Mouse (Mus musculus): ENCODE data around the gene Fbxo17.

The Fbxo17 gene

DNA sequence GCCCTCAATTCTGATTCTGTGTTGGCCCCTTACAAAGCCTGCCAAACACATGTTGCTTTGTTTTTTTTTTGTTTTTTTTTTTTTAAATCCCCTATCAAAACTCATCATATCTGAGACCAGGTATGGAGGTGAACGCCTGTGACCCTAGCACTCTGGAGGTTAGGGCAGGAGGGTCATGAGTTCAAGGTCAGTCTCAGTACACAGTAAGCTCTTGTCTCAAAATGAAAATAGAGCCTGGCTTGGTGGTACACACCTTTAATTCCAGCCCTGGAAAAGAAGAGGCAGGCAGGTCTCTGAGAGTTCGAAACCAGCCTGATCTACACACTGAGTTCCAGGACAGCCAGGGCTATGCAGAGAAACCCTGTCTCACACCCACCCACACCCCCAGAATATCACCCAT lies 3.0 kb downstream of the Fbxo17 start:
- no peak for DNase-seq

GRCm38 (mm10) chr7:28720753-28721537 lies 4.3 kb downstream of the Fbxo17 start:
- no peak for DNase-seq

GRCm38 (mm10) chr7:28722079-28722478 lies 5.5 kb downstream of the Fbxo17 start:
- DNase-seq, result no peak

DNA sequence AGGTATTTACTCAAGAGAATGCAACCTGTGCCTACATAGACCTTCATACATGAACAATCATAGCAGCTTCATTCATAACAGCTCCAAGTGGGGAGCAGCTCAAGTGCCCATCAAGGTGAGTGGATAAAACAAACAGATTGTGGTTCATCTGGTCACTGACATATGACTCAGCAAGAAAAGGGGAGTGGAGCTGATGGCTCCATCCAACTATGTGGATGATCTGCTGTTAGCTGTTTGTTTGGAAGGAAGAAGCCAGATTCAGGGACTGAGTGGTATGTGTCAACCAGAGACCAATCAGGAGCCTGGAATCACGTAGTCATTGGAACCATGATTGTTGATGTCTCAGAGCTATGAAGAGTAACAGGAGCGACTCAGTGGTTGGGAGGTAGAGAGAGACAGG lies 8.0 kb downstream of the Fbxo17 start:
- DNase-seq, result no peak

DNA sequence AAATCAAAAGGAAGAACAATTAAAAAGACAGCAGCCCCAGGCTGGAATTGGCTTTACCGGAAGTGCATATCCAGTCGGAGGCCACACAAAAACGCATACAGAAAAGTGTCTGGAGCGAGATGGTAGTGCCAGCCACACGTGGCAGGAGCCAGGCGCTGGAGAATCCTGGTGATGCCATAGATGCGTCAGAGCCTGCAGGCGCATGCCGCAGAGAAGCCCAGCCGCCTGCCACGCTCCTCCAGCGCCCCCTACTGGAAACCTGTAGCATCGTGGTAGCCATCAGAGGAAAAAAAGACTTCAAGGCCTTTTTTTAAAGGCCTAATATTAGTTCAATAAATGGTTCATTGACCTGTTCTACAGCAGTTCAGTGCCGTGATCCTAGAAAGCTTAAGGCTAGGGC lies 10.0 kb downstream of the Fbxo17 start:
- DNase-seq, result peak; percentile 83 to 91

DNA sequence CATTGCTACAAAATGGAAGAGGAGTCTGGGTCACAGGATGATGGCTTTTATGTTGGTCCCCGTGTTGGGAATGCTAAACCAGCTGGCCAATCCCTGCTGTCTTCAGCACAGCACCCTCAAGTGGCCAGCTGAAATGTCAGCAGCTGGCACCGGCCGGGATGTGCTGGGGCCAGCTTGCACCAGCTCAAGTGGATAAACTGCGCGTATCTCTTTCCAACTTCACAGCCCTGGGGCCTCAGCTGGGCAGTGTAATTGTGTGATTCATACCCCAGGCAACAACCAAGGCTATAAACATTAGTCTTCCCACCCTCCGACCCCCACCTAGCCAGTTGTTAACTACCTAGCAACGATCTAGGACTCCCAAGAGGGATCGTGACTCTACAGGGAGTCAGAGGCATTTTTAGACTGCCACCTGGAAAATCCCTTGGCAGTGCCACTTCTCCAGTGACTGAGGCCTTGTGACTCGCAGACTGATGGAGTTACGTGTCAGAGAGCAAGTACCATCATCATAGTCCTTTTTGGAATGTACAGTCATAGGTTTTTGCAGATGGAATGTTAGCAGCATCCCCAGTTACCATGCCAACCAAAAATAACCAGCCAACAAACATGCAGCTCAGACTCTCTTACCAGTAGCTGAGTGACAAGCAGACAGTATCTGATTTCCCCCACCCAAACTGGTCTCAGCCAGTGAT lies 11.2 kb downstream of the Fbxo17 start:
- DNase-seq, result peak in 1 of 2 experiments; percentile 46

DNA sequence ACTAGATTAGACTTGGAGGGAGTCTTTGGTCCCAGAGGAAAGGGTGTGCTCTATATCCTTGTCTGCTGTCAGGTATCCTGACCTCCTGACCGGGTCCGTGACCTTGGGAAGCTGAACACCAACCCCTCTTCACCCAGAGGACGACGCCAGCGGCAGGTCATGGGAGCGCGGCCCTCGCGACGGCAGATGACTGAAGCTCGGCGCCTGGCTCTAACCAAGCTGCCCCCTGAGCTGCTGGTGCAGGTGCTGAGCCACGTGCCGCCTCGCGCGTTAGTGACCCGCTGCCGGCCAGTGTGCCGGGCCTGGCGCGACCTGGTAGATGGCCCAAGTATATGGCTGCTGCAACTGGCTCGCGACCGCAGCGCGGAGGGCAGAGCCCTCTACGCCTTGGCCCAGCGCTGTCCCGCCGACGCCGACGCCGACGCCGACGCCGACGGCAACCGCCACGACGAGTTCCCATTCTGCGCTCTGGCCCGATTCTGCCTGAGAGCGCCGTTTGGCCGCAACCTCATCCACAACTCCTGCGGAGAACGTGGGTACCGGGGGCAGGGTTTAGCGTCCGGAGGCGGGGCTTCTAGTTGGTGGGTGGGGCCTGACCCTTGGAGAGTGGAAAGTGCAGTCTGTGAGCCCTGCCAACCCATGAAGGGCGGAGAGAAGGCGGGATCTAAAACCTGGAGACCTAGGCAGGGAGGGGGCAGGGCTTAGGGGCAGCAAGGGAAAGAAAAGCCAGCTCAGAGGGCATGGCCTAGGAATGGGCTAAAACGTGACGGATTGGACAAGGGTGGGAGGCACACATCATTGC lies 15.9 kb downstream of the Fbxo17 start:
- peak; percentile 50 to 66 for DNase-seq

GRCm38 (mm10) chr7:28733211-28733610 lies 16.6 kb downstream of the Fbxo17 start:
- no peak for DNase-seq

GRCm38 (mm10) chr7:28735701-28736100 lies 19.1 kb downstream of the Fbxo17 start:
- DNase-seq, result no peak

DNA sequence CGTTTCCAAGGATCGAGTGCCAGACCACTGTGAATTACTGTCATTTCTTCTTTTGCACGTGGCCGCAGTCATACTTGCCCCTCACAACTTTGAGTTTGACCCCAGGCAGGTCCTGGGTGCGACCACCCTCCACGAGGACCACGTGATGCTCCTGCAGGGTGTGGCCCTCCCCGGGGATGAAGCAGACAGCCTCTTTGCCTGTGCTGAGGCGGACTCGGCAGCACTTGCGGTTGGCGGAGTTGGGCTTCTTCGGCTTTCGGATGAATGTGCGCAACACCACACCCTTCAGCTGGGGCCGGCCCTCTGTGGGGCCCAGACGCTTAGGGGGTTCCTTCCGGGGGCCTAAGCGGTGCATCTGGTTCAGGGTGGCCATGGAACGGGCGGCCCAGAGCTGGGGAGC lies 23.2 kb downstream of the Fbxo17 start:
- no peak for DNase-seq

DNA sequence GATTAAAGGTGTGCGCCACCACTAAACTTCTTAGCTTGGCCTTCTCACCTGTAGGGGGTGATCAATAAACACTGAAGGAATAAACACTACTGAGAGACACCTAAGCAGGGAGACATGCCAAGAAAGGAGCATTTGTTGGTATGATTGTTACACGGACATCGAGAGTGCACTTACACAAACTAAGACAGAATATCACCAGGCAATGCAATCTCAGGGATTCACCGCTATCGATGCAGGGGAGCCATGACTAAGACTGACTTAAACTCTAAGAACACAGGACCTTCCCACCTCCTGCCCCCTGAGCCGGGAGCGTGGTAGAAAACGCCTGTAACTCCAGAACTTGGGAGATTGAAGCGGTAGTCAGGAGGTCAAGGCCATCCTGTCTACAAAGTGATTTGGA lies 24.3 kb downstream of the Fbxo17 start:
- no peak for DNase-seq

DNA sequence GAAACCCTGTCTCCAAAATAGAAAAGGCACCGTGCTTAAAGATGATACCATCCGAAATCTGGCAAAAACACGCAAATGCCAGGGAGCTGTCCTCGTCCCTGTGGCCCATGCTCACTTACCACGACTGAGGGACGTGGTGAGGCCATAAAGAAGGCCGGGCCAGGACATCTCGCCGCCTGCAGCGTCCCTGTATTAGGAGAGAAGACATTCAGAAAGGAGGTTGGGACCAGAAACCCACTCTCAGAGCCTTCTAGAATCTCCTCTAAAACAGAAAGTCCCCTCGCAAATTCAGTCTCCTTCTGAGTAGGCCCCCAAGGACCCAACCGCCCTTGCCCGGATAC lies 24.7 kb downstream of the Fbxo17 start:
- no peak for DNase-seq

- peak; percentile 95 to 98 for DNase-seq
These were observed 25.3 kb downstream of the Fbxo17 start, which contains the start of the genes Mrps12 and Sars2 for GRCm38 (mm10) chr7:28741709-28742438. Gene Mrps12, minus strand, starts transcription at chr7:28741820. Gene Sars2, plus strand, starts transcription at chr7:28741992.

DNA sequence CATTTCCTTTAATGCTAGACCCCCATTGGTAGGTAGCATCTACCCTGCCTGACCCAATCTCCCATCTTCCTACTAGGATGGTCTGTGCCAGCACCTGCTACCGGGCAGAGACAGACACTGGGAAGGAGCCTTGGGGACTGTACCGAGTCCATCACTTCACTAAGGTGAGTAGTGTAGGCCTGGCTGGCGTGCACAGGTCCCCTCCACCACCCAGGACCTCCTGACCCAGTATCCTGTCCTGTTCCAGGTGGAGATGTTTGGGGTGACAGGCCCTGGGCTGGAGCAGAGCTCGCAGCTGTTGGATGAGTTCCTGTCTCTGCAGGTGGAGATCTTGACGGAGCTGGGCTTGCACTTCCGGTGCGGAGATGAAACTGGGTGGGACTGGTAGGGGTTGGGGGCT lies 33.3 kb downstream of the Fbxo17 start:
- no peak for DNase-seq

- DNase-seq, result no peak
These were observed 39.5 kb downstream of the Fbxo17 start, which contains the start of gene Ccer2 for GRCm38 (mm10) chr7:28756079-28756478. Gene Ccer2, plus strand, starts transcription at chr7:28756174.

DNA sequence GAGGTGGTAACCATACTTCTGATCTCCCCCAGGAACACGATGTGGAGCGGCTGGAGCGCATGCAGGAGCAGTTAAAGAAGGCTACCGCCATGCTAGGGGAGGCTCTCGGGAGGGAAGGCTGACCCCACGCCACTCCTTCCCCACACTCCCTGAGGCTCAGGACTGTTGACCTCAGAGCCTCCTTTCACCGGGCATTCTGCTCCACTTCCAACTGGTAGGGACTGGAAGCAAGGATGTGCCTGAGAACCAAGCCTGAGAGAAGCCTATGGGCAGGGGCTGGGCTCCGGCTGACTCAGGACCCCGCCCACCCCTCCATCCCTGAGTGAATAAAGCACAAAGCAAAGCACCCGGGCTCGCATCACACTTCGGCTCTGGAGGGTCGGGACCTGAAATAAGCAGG lies 42.0 kb downstream of the Fbxo17 start:
- DNase-seq, result no peak

DNA sequence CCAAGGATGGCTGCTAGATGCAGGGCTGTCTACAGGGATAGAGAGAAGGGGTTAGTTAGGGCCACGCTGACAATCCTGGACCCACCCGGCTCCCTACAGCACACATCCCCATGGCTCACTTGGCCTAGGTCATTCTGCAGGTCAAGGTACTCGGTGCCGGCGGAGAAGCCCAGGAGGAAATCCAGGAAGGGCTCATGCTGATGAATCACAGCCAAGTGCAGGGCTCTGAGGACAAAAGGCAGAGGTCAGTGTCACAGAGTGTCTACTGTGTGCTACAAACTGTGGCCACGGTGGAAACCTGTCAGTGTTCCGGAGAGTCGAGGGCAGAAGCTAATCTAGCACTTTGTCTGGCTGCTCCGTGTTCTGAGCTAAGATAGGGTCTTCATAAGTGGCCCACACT lies 45.3 kb downstream of the Fbxo17 start:
- DNase-seq, result no peak

DNA sequence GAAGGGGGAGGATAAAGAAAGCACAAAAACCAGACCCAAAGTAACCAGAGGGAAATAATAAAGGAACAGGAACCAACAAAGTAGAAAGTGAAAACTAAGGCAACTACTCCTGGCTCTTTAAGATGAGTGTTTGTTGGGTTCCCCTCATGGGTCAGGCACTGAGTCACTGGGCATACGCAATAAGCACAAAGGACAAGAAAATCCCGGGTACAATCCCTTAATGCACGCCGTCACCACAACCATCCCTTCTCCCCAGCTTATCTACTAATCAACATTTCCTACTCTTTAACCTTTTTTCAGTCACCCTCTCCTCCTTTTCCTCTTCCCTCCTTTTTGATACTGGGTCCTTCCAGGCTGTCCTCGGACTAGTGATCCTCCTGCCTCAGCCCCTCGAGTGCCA lies 48.6 kb downstream of the Fbxo17 start:
- DNase-seq, result no peak

DNA sequence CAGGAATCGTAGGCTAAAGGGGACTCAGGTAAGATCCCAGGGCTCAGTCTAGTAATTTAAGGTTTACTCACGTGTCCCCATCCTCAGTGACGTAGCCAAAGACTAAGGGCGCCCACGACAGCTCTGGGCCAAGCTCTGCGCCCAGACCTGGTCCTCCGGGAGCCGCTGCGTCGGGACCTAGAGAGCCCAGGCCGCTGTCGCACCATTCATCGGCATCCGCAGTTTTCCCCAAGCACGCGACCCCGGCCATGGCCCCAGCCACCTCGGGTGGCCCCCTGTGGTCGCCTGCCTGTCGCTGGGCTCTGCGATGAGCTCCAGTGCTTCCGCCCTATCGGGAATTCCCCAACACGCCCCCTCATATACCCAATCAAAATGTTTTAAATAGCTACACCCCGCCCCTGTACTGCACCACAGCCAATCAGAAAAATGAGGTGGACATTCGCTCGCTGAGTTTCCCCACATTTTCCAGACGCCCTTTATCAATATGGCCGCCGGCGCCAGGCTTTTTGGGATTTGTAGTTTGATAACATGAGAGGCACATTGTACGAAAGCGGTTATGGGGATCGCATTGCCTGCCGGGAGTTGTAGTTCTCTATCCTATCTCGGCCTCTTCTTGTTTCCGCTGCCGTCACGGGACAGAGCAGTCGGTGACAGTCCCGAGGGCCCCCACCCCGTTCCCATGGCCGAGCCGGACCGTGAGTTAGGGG lies 49.7 kb downstream of the Fbxo17 start, which contains the start of gene Sirt2:
Sirt2 (plus strand) TSS at position 563 of the 707 bp plus-strand sequence.
- DNase-seq, result peak; percentile 96

DNA sequence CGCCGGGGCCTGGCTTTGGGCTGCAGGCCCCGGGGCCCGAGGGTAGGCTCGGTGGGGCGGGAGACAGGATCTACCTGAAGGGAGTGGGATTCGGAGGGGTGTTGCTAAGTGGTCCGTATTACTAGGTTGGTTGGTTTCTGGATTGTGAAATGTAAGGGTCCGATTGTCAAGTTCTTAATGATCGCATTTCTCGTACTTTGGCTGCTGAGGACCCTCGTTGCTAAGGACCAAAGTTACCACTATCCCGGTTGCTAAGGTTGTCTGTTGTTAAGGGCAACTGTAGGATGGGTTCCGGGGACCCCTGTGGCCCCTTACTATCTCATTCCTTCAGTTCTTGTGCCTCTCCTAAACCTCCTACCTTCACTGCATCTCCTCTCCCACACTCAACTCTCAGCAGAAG lies 50.3 kb downstream of the Fbxo17 start:
- DNase-seq, result no peak

DNA sequence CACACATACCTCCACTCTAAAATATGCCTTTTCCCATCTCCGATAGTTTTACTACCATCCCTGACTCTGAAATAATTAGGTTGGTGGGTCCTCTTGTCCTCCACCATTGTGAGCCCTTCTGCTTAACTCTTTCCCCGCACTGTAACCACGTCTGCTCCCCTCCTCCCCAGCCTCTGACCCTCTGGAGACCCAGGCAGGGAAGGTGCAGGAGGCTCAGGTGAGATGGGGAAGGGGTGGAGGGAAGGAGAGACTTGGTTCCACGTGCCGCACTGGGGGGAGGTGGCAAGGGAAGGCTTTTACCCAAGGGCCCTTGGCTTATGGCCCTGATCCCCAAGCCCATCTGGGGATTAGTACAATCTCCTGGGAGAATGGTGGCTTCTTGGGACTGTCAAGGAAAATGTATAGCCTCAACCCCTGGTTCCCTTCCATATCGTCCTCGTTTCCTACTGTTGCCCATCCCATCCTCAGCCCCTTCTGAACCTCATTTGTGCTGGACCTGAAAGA lies 50.9 kb downstream of the Fbxo17 start, which contains the start of gene Nfkbib:
Nfkbib (minus strand) TSS at position 51 of the 504 bp plus-strand sequence.
- peak in 1 of 2 experiments; percentile 11 for DNase-seq

Measured in cerebellum, postnatal 25 days (tissue).